Mouse (Mus musculus) right cerebral cortex, postnatal 4 days (tissue): ENCODE measurements around the gene Zfp827.

Source experiments
- DNase-seq: peaks from one replicate; pipeline ENCODE4 v3.0.0-alpha.2; 2022

Gene Zfp827

GRCm38 (mm10) chr8:79027977-79028487 lies at the start of gene Zfp827:
Gene Zfp827 (plus strand): TSS chr8:79028437.
- DNase-seq, result peak; percentile 70

GRCm38 (mm10) chr8:79004341-79004740 lies 23.9 kb upstream of the Zfp827 start:
- DNase-seq, result no peak

- no peak for DNase-seq
Observed at GRCm38 (mm10) chr8:79015061-79015460, 13.2 kb upstream of the Zfp827 start.

GRCm38 (mm10) chr8:79016076-79016475 lies 12.2 kb upstream of the Zfp827 start:
- no peak for DNase-seq

GRCm38 (mm10) chr8:79016583-79016982 lies 11.7 kb upstream of the Zfp827 start:
- no peak for DNase-seq

GRCm38 (mm10) chr8:79023922-79024321 lies 4.3 kb upstream of the Zfp827 start:
- DNase-seq, result no peak

- no peak for DNase-seq
Observed at GRCm38 (mm10) chr8:79027319-79027718, 918 bp upstream of the Zfp827 start.

- peak; percentile 35 for DNase-seq
Observed at GRCm38 (mm10) chr8:79028541-79029395, 531 bp downstream of the Zfp827 start.

- DNase-seq, result peak; percentile 69
Observed at GRCm38 (mm10) chr8:79029396-79030325, 1.4 kb downstream of the Zfp827 start.

- peak; percentile 60 for DNase-seq
Observed at GRCm38 (mm10) chr8:79030326-79031265, 2.4 kb downstream of the Zfp827 start.

GRCm38 (mm10) chr8:79037532-79037931 lies 9.3 kb downstream of the Zfp827 start:
- no peak for DNase-seq

GRCm38 (mm10) chr8:79037991-79038390 lies 9.8 kb downstream of the Zfp827 start:
- DNase-seq, result peak; percentile 19

- DNase-seq, result no peak
Observed at GRCm38 (mm10) chr8:79041429-79041828, 13.2 kb downstream of the Zfp827 start.

- DNase-seq, result no peak
Observed at GRCm38 (mm10) chr8:79042252-79042651, 14.0 kb downstream of the Zfp827 start.

GRCm38 (mm10) chr8:79044673-79045072 lies 16.4 kb downstream of the Zfp827 start:
- no peak for DNase-seq

- DNase-seq, result no peak
Observed at GRCm38 (mm10) chr8:79046659-79047058, 18.4 kb downstream of the Zfp827 start.

- no peak for DNase-seq
Observed at GRCm38 (mm10) chr8:79048388-79049005, 20.3 kb downstream of the Zfp827 start.

- DNase-seq, result no peak
Observed at GRCm38 (mm10) chr8:79054222-79054621, 26.0 kb downstream of the Zfp827 start.

GRCm38 (mm10) chr8:79057179-79057578 lies 28.9 kb downstream of the Zfp827 start:
- DNase-seq, result no peak

GRCm38 (mm10) chr8:79059361-79059760 lies 31.1 kb downstream of the Zfp827 start:
- no peak for DNase-seq

- no peak for DNase-seq
Observed at GRCm38 (mm10) chr8:79060013-79060609, 31.9 kb downstream of the Zfp827 start.
